Mouse (Mus musculus) CH12.LX (cell line): ENCODE results near the gene Cip2a. TPM values are rescaled to one million over a fixed set of nuclear protein-coding genes. Genes with fewer than 3 reads are reported as not detected.

Experiments used
- DNase-seq: peaks from one replicate; pipeline ENCODE4 v3.0.0-alpha.2; 2013; ENCODE audit errors: extremely low read depth
- H3K27ac ChIP-seq: 2 replicates; pipeline ENCODE4 v1.5.1; 2012; ENCODE audit warnings: low read depth, mild to moderate bottlenecking, control low read depth, moderate library complexity; ENCODE audit not compliant: insufficient read depth
- H3K27me3 ChIP-seq: replicated peaks from 2 replicates; pipeline ENCODE3; 2012; ENCODE audit warnings: inconsistent platforms
- H3K36me3 ChIP-seq, 2 experiments: replicated peaks in 1 of 2; 2 replicates each; pipeline versions ENCODE3 to v1.6.1; 2012; ENCODE audit warnings: inconsistent platforms in 1 of 2, low read length in 1 of 2, mild to moderate bottlenecking in 1 of 2, mixed read lengths in 1 of 2, moderate library complexity in 1 of 2; ENCODE audit not compliant: control insufficient read depth in 1 of 2, insufficient read depth in 1 of 2
- H3K4me1 ChIP-seq, 2 experiments: 2 replicates each; pipeline ENCODE4 v1.6.1; 2012; ENCODE audit warnings: inconsistent platforms in 1 of 2, moderate library complexity in 1 of 2; ENCODE audit not compliant: insufficient read depth in 2 of 2, control insufficient read depth in 1 of 2
- H3K4me2 ChIP-seq: 2 replicates; pipeline ENCODE4 v1.6.1; 2012; ENCODE audit warnings: low read depth, mild to moderate bottlenecking, control low read depth; ENCODE audit not compliant: poor library complexity, insufficient read depth, severe bottlenecking
- H3K4me3 ChIP-seq, 3 experiments: fragments of 150-350 bp in 1 of 3; sonication (generic) in 1 of 3; replicated peaks in 1 of 3; 2 replicates each; pipeline versions ENCODE3 to v1.5.1; 2011 to 2012; ENCODE audit warnings: low read depth in 2 of 3, low read length in 2 of 3, mild to moderate bottlenecking in 2 of 3, moderate library complexity in 2 of 3, control low read depth in 1 of 3, improper control_type of control experiment in 1 of 3, inconsistent platforms in 1 of 3, mixed read lengths in 1 of 3; ENCODE audit not compliant: poor library complexity in 1 of 3
- H3K79me2 ChIP-seq: replicated peaks from 2 replicates; pipeline ENCODE4 v1.6.1; 2012; ENCODE audit warnings: mild to moderate bottlenecking, moderate library complexity; ENCODE audit not compliant: control insufficient read depth, poor library complexity, insufficient read depth, severe bottlenecking; ENCODE audit errors: extremely low read depth
- H3K9ac ChIP-seq: 2 replicates; pipeline ENCODE4 v1.6.1; 2012; ENCODE audit warnings: low read depth, mild to moderate bottlenecking, control low read depth, moderate library complexity; ENCODE audit not compliant: insufficient read depth
- H3K9me3 ChIP-seq: replicated peaks from 2 replicates; pipeline ENCODE3; 2012; ENCODE audit warnings: low read length, inconsistent platforms, mixed read lengths
- BHLHE40 ChIP-seq: IDR thresholded peaks from 2 replicates; pipeline ENCODE4 v1.6.1; 2011; ENCODE audit warnings: mild to moderate bottlenecking, low read depth, low read length, improper control_type of control experiment
- CHD2 ChIP-seq: IDR thresholded peaks from 2 replicates; pipeline ENCODE4 v1.6.1; 2011; ENCODE audit warnings: low read length, improper control_type of control experiment
- CTCF ChIP-seq, 2 experiments: IDR thresholded peaks in 1 of 2; conservative IDR thresholded peaks in 1 of 2; 2 replicates each; pipeline ENCODE4 v1.5.1; 2011 to 2012; ENCODE audit warnings: low read depth in 2 of 2, low read length in 2 of 2, improper control_type of control experiment in 1 of 2, inconsistent platforms in 1 of 2, mild to moderate bottlenecking in 1 of 2, moderate library complexity in 1 of 2
- E2F4 ChIP-seq: IDR thresholded peaks from 2 replicates; pipeline ENCODE4 v1.6.1; 2011; ENCODE audit warnings: low read depth, low read length, improper control_type of control experiment; ENCODE audit not compliant: insufficient replicate concordance
- ELF1 ChIP-seq: IDR thresholded peaks from 2 replicates; pipeline ENCODE4 v1.6.1; 2014; ENCODE audit warnings: low read depth, mild to moderate bottlenecking, inconsistent platforms, low read length, improper control_type of control experiment
- GABPA ChIP-seq: IDR thresholded peaks from 2 replicates; pipeline ENCODE4 v1.6.1; 2012; ENCODE audit warnings: low read depth, low read length, improper control_type of control experiment, inconsistent platforms; ENCODE audit not compliant: insufficient replicate concordance
- IRF4 ChIP-seq: IDR thresholded peaks from 2 replicates; pipeline ENCODE4 v1.6.1; 2014; ENCODE audit warnings: low read depth, mild to moderate bottlenecking, inconsistent platforms, low read length, improper control_type of control experiment
- JUND ChIP-seq: conservative IDR thresholded peaks from 2 replicates; pipeline ENCODE4 v1.6.1; 2011; ENCODE audit warnings: low read depth, low read length, improper control_type of control experiment
- KAT2A ChIP-seq: IDR thresholded peaks from 2 replicates; pipeline ENCODE4 v1.6.1; 2012; ENCODE audit warnings: low read length, improper control_type of control experiment, inconsistent platforms; ENCODE audit not compliant: insufficient replicate concordance
- MAX ChIP-seq: IDR thresholded peaks from 2 replicates; pipeline ENCODE4 v1.6.1; 2011; ENCODE audit warnings: low read length, improper control_type of control experiment
- MAZ ChIP-seq: IDR thresholded peaks from 2 replicates; pipeline ENCODE4 v1.6.1; 2012; ENCODE audit warnings: low read depth, mild to moderate bottlenecking, inconsistent platforms, low read length, improper control_type of control experiment, moderate library complexity
- NELFE ChIP-seq: IDR thresholded peaks from 2 replicates; pipeline ENCODE4 v1.6.1; 2011; ENCODE audit warnings: low read depth, low read length, improper control_type of control experiment
- NRF1 ChIP-seq: IDR thresholded peaks from 2 replicates; pipeline ENCODE4 v1.6.1; 2014; ENCODE audit warnings: low read depth, mild to moderate bottlenecking, inconsistent platforms, low read length, improper control_type of control experiment, moderate library complexity
- PAX5 ChIP-seq: IDR thresholded peaks from 2 replicates; pipeline ENCODE4 v1.6.1; 2012; ENCODE audit warnings: low read length, inconsistent platforms, mixed read lengths
- POLR2A ChIP-seq: IDR thresholded peaks from 2 replicates; pipeline ENCODE4 v1.6.1; 2011; ENCODE audit warnings: low read depth, mild to moderate bottlenecking, improper control_type of control experiment, low read length
- POLR2AphosphoS2 ChIP-seq: IDR thresholded peaks from 2 replicates; pipeline ENCODE4 v1.6.1; 2011; ENCODE audit warnings: low read depth, low read length, improper control_type of control experiment
- RAD21 ChIP-seq: IDR thresholded peaks from 2 replicates; pipeline ENCODE4 v1.6.1; 2011; ENCODE audit warnings: low read depth, mild to moderate bottlenecking, low read length, improper control_type of control experiment, moderate library complexity
- RCOR1 ChIP-seq: conservative IDR thresholded peaks from 2 replicates; pipeline ENCODE4 v1.6.1; 2012; ENCODE audit warnings: low read depth, mild to moderate bottlenecking, inconsistent platforms, low read length, improper control_type of control experiment
- SIN3A ChIP-seq: IDR thresholded peaks from 2 replicates; pipeline ENCODE4 v1.6.1; 2012; ENCODE audit warnings: low read length, improper control_type of control experiment, inconsistent platforms
- SMC3 ChIP-seq: IDR thresholded peaks from 2 replicates; pipeline ENCODE4 v1.6.1; 2011; ENCODE audit warnings: low read depth, low read length, improper control_type of control experiment
- USF1 ChIP-seq: IDR thresholded peaks from 2 replicates; pipeline ENCODE4 v1.6.1; 2014; ENCODE audit warnings: low read depth, mild to moderate bottlenecking, inconsistent platforms, low read length, improper control_type of control experiment
- USF2 ChIP-seq: conservative IDR thresholded peaks from 2 replicates; pipeline ENCODE4 v1.6.1; 2011; ENCODE audit warnings: low read depth, low read length, improper control_type of control experiment
- ZKSCAN1 ChIP-seq: IDR thresholded peaks from 2 replicates; pipeline ENCODE4 v1.6.1; 2012; ENCODE audit warnings: low read depth, inconsistent platforms, low read length, improper control_type of control experiment, borderline replicate concordance
- ZMIZ1 ChIP-seq: IDR thresholded peaks from 2 replicates; pipeline ENCODE4 v1.6.1; 2012; ENCODE audit warnings: low read depth, mild to moderate bottlenecking, inconsistent platforms, low read length, improper control_type of control experiment
- ZNF384 ChIP-seq: IDR thresholded peaks from 2 replicates; pipeline ENCODE4 v1.6.1; 2012; ENCODE audit warnings: low read depth, low read length, improper control_type of control experiment, inconsistent platforms
- dilution Hi-C: fragments of 300-500 bp; cut with MboI; formaldehyde crosslinking; loops from 2 replicates; pipeline ENCODE4 v1.14.3; 2020; ENCODE audit warnings: low sequenced_read_pairs; ENCODE audit not compliant: extremely low pct_unique_long_range_greater_than_20kb, extremely low pct_ligation_motif_present
- in situ Hi-C: fragments of 300-500 bp; cut with MboI; formaldehyde crosslinking; loops from 3 replicates; pipeline ENCODE4 v1.14.3; 2019; ENCODE audit warnings: low sequenced_read_pairs, low pct_ligation_motif_present, low pct_unique_long_range_greater_than_20kb, mixed read lengths
- polyA plus RNA-seq: library from polyadenylated mRNA; unstranded; fragments of >175 nt; gene quantifications from 2 replicates; pipeline ENCODE4 v1.2.1, GENCODE M21; 2012; ENCODE audit warnings: low read depth; ENCODE audit not compliant: insufficient read length
- total RNA-seq, 2 experiments: library from RNA; depleted of rRNA; stranded (reverse); fragments of 300-350 nt in 1 of 2; fragments of >200 nt in 1 of 2; gene quantifications; 2 replicates each; pipeline ENCODE4 v1.2.3; 2012 to 2014

Gene Cip2a
- total and polyA plus RNA-seq, 3 experiments: 26.0 to 86.0 (median 82.5) TPM

DNA sequence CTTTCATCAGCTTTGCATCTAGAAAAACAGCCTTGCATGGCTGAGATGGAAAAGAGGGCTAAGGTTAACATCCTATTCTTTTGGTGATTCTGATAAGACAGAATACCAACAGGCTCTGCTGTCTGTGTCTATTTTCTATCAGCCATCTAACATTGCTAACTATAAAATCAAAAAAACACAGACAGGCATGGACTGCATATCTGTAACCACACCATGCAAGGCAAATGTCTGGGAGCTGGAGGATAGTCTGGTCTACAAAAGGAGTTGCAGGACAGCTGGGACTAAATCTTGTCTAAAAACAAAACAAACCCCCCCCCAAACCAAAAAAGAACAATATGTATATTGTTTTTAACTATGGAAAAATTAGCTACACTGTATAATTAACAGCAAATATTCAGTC is 14.0 kb upstream of the Cip2a start:
- no peak overlapping the region for H3K4me2 ChIP-seq
- TF ChIP-seq RAD21: no peak
- TF ChIP-seq POLR2AphosphoS2: no peak
- no peak for TF ChIP-seq E2F4
- TF ChIP-seq MAX: no peak
- no peak for TF ChIP-seq NRF1
- TF ChIP-seq PAX5: no peak
- TF ChIP-seq SIN3A: no peak
- TF ChIP-seq JUND: no peak
- TF ChIP-seq GABPA: no peak
- TF ChIP-seq ZNF384: no peak
- TF ChIP-seq SMC3: no peak
- TF ChIP-seq ZKSCAN1: no peak
- TF ChIP-seq POLR2A: no peak
- TF ChIP-seq USF2: no peak
- TF ChIP-seq MAZ: no peak
- no peaks in the 10 kb centered on the region for H3K9me3 ChIP-seq
- H3K36me3 ChIP-seq: peaks cover 2 to 23% of the 10 kb centered on the region in 2 experiments
- dilution Hi-C loops (no loop called here), in situ Hi-C loops (no loop called here)
- DNase-seq: no peak
- H3K27ac ChIP-seq: no peak overlapping the region
- peaks cover 0 to 4% of the 10 kb centered on the region in 2 experiments; a peak in 2 of 4 replicates for H3K4me1 ChIP-seq
- no peaks in the 10 kb centered on the region for H3K27me3 ChIP-seq
- no peaks in the 10 kb centered on the region for H3K79me2 ChIP-seq
- H3K9ac ChIP-seq: no peak overlapping the region
- no peak overlapping the region for H3K4me3 ChIP-seq

DNA sequence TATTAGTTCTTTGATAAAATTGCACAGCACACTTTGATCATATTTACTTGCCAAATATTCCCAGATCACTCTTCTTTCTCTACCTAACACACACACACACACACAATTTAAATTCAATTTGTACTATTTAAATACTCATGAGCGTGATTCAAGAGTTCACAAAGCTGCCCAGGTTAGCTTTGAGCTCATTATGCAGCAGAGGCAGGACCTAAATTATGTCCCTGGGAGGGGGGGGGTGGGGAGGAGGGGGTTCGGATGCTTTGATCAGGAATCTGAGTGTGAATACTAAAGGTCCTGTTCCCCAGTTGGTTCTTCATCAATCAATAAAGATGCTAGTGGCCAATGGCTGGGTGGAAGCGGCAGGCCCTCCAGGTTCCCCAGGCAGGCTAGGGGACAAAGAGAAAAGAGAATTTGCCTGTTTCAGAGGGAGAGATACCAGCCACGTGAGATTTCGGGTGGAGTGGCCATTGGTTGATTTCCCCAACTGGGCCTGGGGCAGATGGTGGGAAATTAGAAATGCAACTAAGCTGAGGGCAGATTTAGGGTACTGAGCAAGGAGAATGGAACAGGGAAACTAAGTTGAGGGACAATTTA is 8.9 kb upstream of the Cip2a start:
- dilution Hi-C loops: no loop called here
- Histone ChIP-seq H3K4me3 (no peak overlapping the region), H3K4me1 (peaks cover 0 to 29% of the 10 kb centered on the region in 2 experiments; a peak in 2 of 4 replicates), H3K27ac (no peak overlapping the region), H3K36me3 (peaks cover 2 to 8% of the 10 kb centered on the region in 2 experiments), H3K4me2 (no peak overlapping the region), H3K9me3 (no peaks in the 10 kb centered on the region), H3K27me3 (no peaks in the 10 kb centered on the region), H3K9ac (no peak overlapping the region), H3K79me2 (no peaks in the 10 kb centered on the region; the same call in 1 of the 2 replicates)
- DNase-seq: no peak
- in situ Hi-C loops: no loop called here
- TF ChIP-seq SIN3A (no peak), E2F4 (no peak), POLR2A (no peak), USF1 (no peak), ZMIZ1 (no peak), MAZ (no peak), JUND (no peak), IRF4 (no peak), BHLHE40 (no peak), CHD2 (no peak), CTCF (conservative IDR thresholded peaks at IDR 0.05 in 1 of 2, IDR thresholded peaks at IDR 0.05 in 1 of 2; ENCODE audit: low read depth in 2 of 2, low read length in 2 of 2) (no peak), ELF1 (no peak), RCOR1 (no peak), MAX (no peak), NELFE (no peak), KAT2A (no peak)
